Comparison of ENCODE assay signal across 15 mouse cellular contexts in genomic region chr3:119194071-119194470, GRCm38 (mm10).
"Had no signal": no experiment of that assay in that cellular context is flagged by ENCODE, and none has a peak within 500 bp of the region (broad histone marks: within the 10 kb centered on the region; RNA-seq: fewer than 3 reads in every experiment).

No protein-coding gene starts in this region.

- H3K9me3 ChIP-seq: limb, embryonic 13.5 days; liver, embryonic 15.5 days; midbrain, embryonic 12.5 days had no signal

- H3K4me2 ChIP-seq: limb, embryonic 13.5 days; liver, embryonic 11.5 days; liver, embryonic 15.5 days; lung, embryonic 14.5 days; midbrain, embryonic 12.5 days had no signal

- H3K36me3 ChIP-seq: limb, embryonic 13.5 days; liver, embryonic 15.5 days; midbrain, embryonic 12.5 days had no signal

- DNase-seq: kidney, adult 8-10 months; kidney, postnatal 25 days; layer of hippocampus, adult 9-11 months; layer of hippocampus, postnatal 36 days; lung, embryonic 14.5 days; lung, postnatal 10 days; lung, postnatal 4 days; right cerebral cortex, postnatal 4 days; spleen, adult 18-20 months; thymus, adult 18-20 months; thymus, postnatal 14 days had no signal

- H3K4me3 ChIP-seq: limb, embryonic 13.5 days; liver, embryonic 15.5 days; midbrain, embryonic 12.5 days had no signal

- H3K27ac ChIP-seq: limb, embryonic 13.5 days; liver, embryonic 15.5 days; midbrain, embryonic 12.5 days had no signal

- H3K27me3 ChIP-seq: limb, embryonic 13.5 days; liver, embryonic 15.5 days; midbrain, embryonic 12.5 days had no signal

- H3K4me1 ChIP-seq: limb, embryonic 13.5 days; liver, embryonic 15.5 days; midbrain, embryonic 12.5 days had no signal

- H3K9ac ChIP-seq: limb, embryonic 13.5 days; liver, embryonic 15.5 days; lung, embryonic 14.5 days; midbrain, embryonic 12.5 days had no signal
